Comparison of ENCODE assay signal across 9 mouse cellular contexts in genomic region chr13:10653376-10654085, GRCm38 (mm10).
A peak's percentile ranks its signal among the peaks of the same experiment; 100 is the strongest.
DNase-seq lines count a peak whose midpoint lies in the region; ATAC-seq and TF ChIP-seq lines count a peak whose summit lies in the region.
"Had no signal": no experiment of that assay in that cellular context is flagged by ENCODE, and none has a peak within 500 bp of the region (broad histone marks: within the 10 kb centered on the region; RNA-seq: fewer than 3 reads in every experiment).

No protein-coding gene starts in this region.

- no peak for TF ChIP-seq POLR2A in brain, embryonic 14.5 days (IDR thresholded peaks at IDR 0.05; ENCODE audit: borderline replicate concordance, extremely low read depth, insufficient read depth, insufficient read length, poor library complexity, severe bottlenecking)

- no peaks in the 10 kb centered on the region for H3K4me1 ChIP-seq in heart, embryonic 11.5 days (ENCODE audit: control insufficient read depth, insufficient read depth, low read length)
- H3K4me1 ChIP-seq: limb, embryonic 13.5 days had no signal

- H3K4me2 ChIP-seq in heart, embryonic 11.5 days, result no peak overlapping the region
- H3K4me2 ChIP-seq: limb, embryonic 13.5 days had no signal

- H3K27ac ChIP-seq in heart, embryonic 11.5 days (ENCODE audit: low read depth, low read length), result no peak overlapping the region
- H3K27ac ChIP-seq: limb, embryonic 13.5 days had no signal

- H3K9me3 ChIP-seq in heart, embryonic 11.5 days (replicated peaks; ENCODE audit: control insufficient read depth, low read length), result no peaks in the 10 kb centered on the region
- H3K9me3 ChIP-seq: limb, embryonic 13.5 days had no signal

- TF ChIP-seq CTCF in brain, embryonic 14.5 days (IDR thresholded peaks at IDR 0.05; ENCODE audit: borderline replicate concordance, extremely low read depth, insufficient read depth, insufficient read length), result no peak

- no peaks in the 10 kb centered on the region for H3K27me3 ChIP-seq in heart, embryonic 11.5 days (ENCODE audit: control insufficient read depth, insufficient read depth, low read length)
- H3K27me3 ChIP-seq: limb, embryonic 13.5 days had no signal

- no peak overlapping the region for H3K4me3 ChIP-seq in heart, embryonic 11.5 days (ENCODE audit: low read depth, low read length)
- H3K4me3 ChIP-seq: limb, embryonic 13.5 days had no signal

- no peaks in the 10 kb centered on the region for H3K36me3 ChIP-seq in heart, embryonic 11.5 days (ENCODE audit: control insufficient read depth, insufficient read depth, low read length)
- H3K36me3 ChIP-seq: limb, embryonic 13.5 days had no signal

- no peak overlapping the region for H3K9ac ChIP-seq in heart, embryonic 11.5 days (ENCODE audit: low read depth, low read length)
- H3K9ac ChIP-seq: limb, embryonic 13.5 days had no signal

- 70% methylated on average over 9 of the region's 9 CpGs for WGBS in heart, embryonic 11.5 days (ENCODE audit: insufficient replicate concordance)

- no peak for ATAC-seq in heart, embryonic 11.5 days (replicated peaks; ENCODE audit: insufficient number of reproducible peaks, low FRiP score, low TSS enrichment)
- ATAC-seq in erythroid progenitor cell, adult 5-6 weeks (replicated peaks; ENCODE audit: low FRiP score, poor library complexity, severe bottlenecking), result no peak

- DNase-seq in heart, adult 18-20 months, result peak; percentile 38 to 63
- DNase-seq in brain, embryonic 14.5 days (ENCODE audit: low read depth), result peak; percentile 87
- peak; percentile 73 to 77 for DNase-seq in frontal cortex, postnatal 36 days (ENCODE audit: low spot score in 2 of 2)
- DNase-seq in layer of hippocampus, postnatal 25 days (ENCODE audit: extremely low spot score in 1 of 2, low spot score in 1 of 2), result peak; percentile 46 to 58
- peak; percentile 74 to 77 for DNase-seq in right cerebral cortex, adult 2 months (ENCODE audit: low spot score in 2 of 2)
- DNase-seq in thymus, postnatal 25 days, result no peak
